Mouse (Mus musculus): ENCODE data around the gene Mpv17l2. TPM values are rescaled to one million over a fixed set of nuclear protein-coding genes. Genes with fewer than 3 reads are reported as not detected.

Mpv17l2 gene
- polyA plus RNA-seq, 1 experiment, result 61.6 TPM

GRCm38 (mm10) chr8:70748246-70749096 lies 12.3 kb downstream of the Mpv17l2 start:
- WGBS, result 84% methylated on average over 23 of the region's 23 CpGs
- peaks cover 7% of the 10 kb centered on the region for H3K4me1 ChIP-seq (ENCODE audit: control insufficient read depth, insufficient read depth, low read length)
- no peak for TF ChIP-seq CTCF (IDR thresholded peaks at IDR 0.05; ENCODE audit: insufficient read depth, low read length)
- TF ChIP-seq POLR2A (IDR thresholded peaks at IDR 0.05; ENCODE audit: borderline replicate concordance, extremely low read depth, low read depth, low read length), result no peak
- DNase-seq, result no peak
- H3K4me3 ChIP-seq (replicated peaks; ENCODE audit: extremely low read depth, low read depth, low read length), result no peak overlapping the region

- TF ChIP-seq CTCF (IDR thresholded peaks at IDR 0.05; ENCODE audit: insufficient read depth, low read length) (no peak), POLR2A (IDR thresholded peaks at IDR 0.05; ENCODE audit: borderline replicate concordance, extremely low read depth, low read depth, low read length) (no peak)
- peaks cover 3% of the 10 kb centered on the region for H3K4me1 ChIP-seq (ENCODE audit: control insufficient read depth, insufficient read depth, low read length)
- WGBS, result 90% methylated on average over 18 of the region's 18 CpGs
- H3K4me3 ChIP-seq (replicated peaks; ENCODE audit: extremely low read depth, low read depth, low read length), result no peak overlapping the region
- DNase-seq, result no peak
Observed at GRCm38 (mm10) chr8:70747211-70747890, 13.4 kb downstream of the Mpv17l2 start.

- no peak for DNase-seq
- 75% methylated on average over 9 of the region's 9 CpGs for WGBS
- H3K4me1 ChIP-seq (ENCODE audit: control insufficient read depth, insufficient read depth, low read length), result peaks cover 3% of the 10 kb centered on the region
- no peak overlapping the region for H3K4me3 ChIP-seq (replicated peaks; ENCODE audit: extremely low read depth, low read depth, low read length)
- TF ChIP-seq CTCF (IDR thresholded peaks at IDR 0.05; ENCODE audit: insufficient read depth, low read length) (no peak), POLR2A (IDR thresholded peaks at IDR 0.05; ENCODE audit: borderline replicate concordance, extremely low read depth, low read depth, low read length) (no peak)
Observed at GRCm38 (mm10) chr8:70746676-70747075, 14.1 kb downstream of the Mpv17l2 start.

- Histone ChIP-seq H3K4me1 (ENCODE audit: control insufficient read depth, insufficient read depth, low read length) (peaks cover 3% of the 10 kb centered on the region), H3K4me3 (replicated peaks; ENCODE audit: extremely low read depth, low read depth, low read length) (no peak overlapping the region)
- WGBS, result 67% methylated on average over 19 of the region's 19 CpGs
- DNase-seq, result no peak
- TF ChIP-seq CTCF (IDR thresholded peaks at IDR 0.05; ENCODE audit: insufficient read depth, low read length), result no peak
- no peak for TF ChIP-seq POLR2A (IDR thresholded peaks at IDR 0.05; ENCODE audit: borderline replicate concordance, extremely low read depth, low read depth, low read length)
Observed at GRCm38 (mm10) chr8:70745691-70746220, 15.0 kb downstream of the Mpv17l2 start.

GRCm38 (mm10) chr8:70744806-70745205 lies 15.9 kb downstream of the Mpv17l2 start:
- 51% methylated on average over 11 of the region's 11 CpGs for WGBS
- TF ChIP-seq POLR2A (IDR thresholded peaks at IDR 0.05; ENCODE audit: borderline replicate concordance, extremely low read depth, low read depth, low read length) (no peak), CTCF (IDR thresholded peaks at IDR 0.05; ENCODE audit: insufficient read depth, low read length) (no peak)
- Histone ChIP-seq H3K4me1 (ENCODE audit: control insufficient read depth, insufficient read depth, low read length) (peaks cover 3% of the 10 kb centered on the region), H3K4me3 (replicated peaks; ENCODE audit: extremely low read depth, low read depth, low read length) (no peak overlapping the region)
- no peak for DNase-seq

- 7% methylated on average over 48 of the region's 48 CpGs for WGBS
- TF ChIP-seq POLR2A (IDR thresholded peaks at IDR 0.05; ENCODE audit: borderline replicate concordance, extremely low read depth, low read depth, low read length) (peak; percentile 34; the same call in 1 of the 2 replicates), CTCF (IDR thresholded peaks at IDR 0.05; ENCODE audit: insufficient read depth, low read length) (no peak)
- H3K4me1 ChIP-seq (ENCODE audit: control insufficient read depth, insufficient read depth, low read length), result peaks cover 3% of the 10 kb centered on the region
- peak; percentile 56 for DNase-seq
- H3K4me3 ChIP-seq (replicated peaks; ENCODE audit: extremely low read depth, low read depth, low read length), result peak overlapping the region; percentile 22
Observed at GRCm38 (mm10) chr8:70743656-70744590, 16.8 kb downstream of the Mpv17l2 start.

GRCm38 (mm10) chr8:70742981-70743655 lies 17.6 kb downstream of the Mpv17l2 start:
- TF ChIP-seq POLR2A (IDR thresholded peaks at IDR 0.05; ENCODE audit: borderline replicate concordance, extremely low read depth, low read depth, low read length), result no peak
- TF ChIP-seq CTCF (IDR thresholded peaks at IDR 0.05; ENCODE audit: insufficient read depth, low read length), result no peak
- WGBS, result 15% methylated on average over 37 of the region's 38 CpGs
- H3K4me1 ChIP-seq (ENCODE audit: control insufficient read depth, insufficient read depth, low read length), result peaks cover 3% of the 10 kb centered on the region
- DNase-seq, result no peak
- H3K4me3 ChIP-seq (replicated peaks; ENCODE audit: extremely low read depth, low read depth, low read length), result no peak overlapping the region

GRCm38 (mm10) chr8:70742176-70742575 lies 18.6 kb downstream of the Mpv17l2 start:
- Histone ChIP-seq H3K4me1 (ENCODE audit: control insufficient read depth, insufficient read depth, low read length) (peaks cover 3% of the 10 kb centered on the region), H3K4me3 (replicated peaks; ENCODE audit: extremely low read depth, low read depth, low read length) (no peak overlapping the region)
- TF ChIP-seq CTCF (IDR thresholded peaks at IDR 0.05; ENCODE audit: insufficient read depth, low read length), result no peak
- no peak for DNase-seq
- WGBS, result 72% methylated on average over 11 of the region's 11 CpGs

All from lung, adult 2 months (tissue).